Mouse (Mus musculus): ENCODE measurements around the gene Ehmt1. TPM values are rescaled to one million over a fixed set of nuclear protein-coding genes. Genes with fewer than 3 reads are reported as not detected.

The Ehmt1 gene
- polyA plus RNA-seq, 1 experiment from 2014 or later: 125 TPM

- Histone ChIP-seq H3K27me3 (replicated peaks; ENCODE audit: control insufficient read depth, insufficient read depth, low read length) (no peaks in the 10 kb centered on the region), H3K27ac (ENCODE audit: low read length) (no peak overlapping the region), H3K9me3 (ENCODE audit: control insufficient read depth, low read length) (no peaks in the 10 kb centered on the region), H3K4me3 (replicated peaks; ENCODE audit: low read length) (no peak overlapping the region), H3K36me3 (ENCODE audit: control insufficient read depth, insufficient read depth) (no peaks in the 10 kb centered on the region), H3K4me2 (ENCODE audit: low read length) (no peak overlapping the region), H3K9ac (replicated peaks; ENCODE audit: low read depth, low read length) (no peak overlapping the region), H3K4me1 (replicated peaks; ENCODE audit: control insufficient read depth, insufficient read depth, low read length) (peaks cover 14% of the 10 kb centered on the region)
- ATAC-seq: no peak
- 94% methylated on average over 2 of the region's 2 CpGs for WGBS
These were observed 20.1 kb downstream of the Ehmt1 start for GRCm38 (mm10) chr2:24899292-24899691.

GRCm38 (mm10) chr2:24896761-24897160 is 22.7 kb downstream of the Ehmt1 start:
- H3K4me3 ChIP-seq (replicated peaks; ENCODE audit: low read length): no peak overlapping the region
- 86% methylated on average over 4 of the region's 4 CpGs for WGBS
- H3K27ac ChIP-seq (ENCODE audit: low read length): no peak overlapping the region
- no peak for ATAC-seq
- no peak overlapping the region for H3K9ac ChIP-seq (replicated peaks; ENCODE audit: low read depth, low read length)
- no peaks in the 10 kb centered on the region for H3K9me3 ChIP-seq (ENCODE audit: control insufficient read depth, low read length)
- peaks cover 11% of the 10 kb centered on the region for H3K4me1 ChIP-seq (replicated peaks; ENCODE audit: control insufficient read depth, insufficient read depth, low read length)
- H3K4me2 ChIP-seq (ENCODE audit: low read length): no peak overlapping the region
- H3K36me3 ChIP-seq (ENCODE audit: control insufficient read depth, insufficient read depth): no peaks in the 10 kb centered on the region
- no peaks in the 10 kb centered on the region for H3K27me3 ChIP-seq (replicated peaks; ENCODE audit: control insufficient read depth, insufficient read depth, low read length)

GRCm38 (mm10) chr2:24894211-24894610 is 25.2 kb downstream of the Ehmt1 start:
- Histone ChIP-seq H3K27me3 (replicated peaks; ENCODE audit: control insufficient read depth, insufficient read depth, low read length) (no peaks in the 10 kb centered on the region), H3K4me2 (ENCODE audit: low read length) (no peak overlapping the region), H3K9ac (replicated peaks; ENCODE audit: low read depth, low read length) (no peak overlapping the region), H3K4me3 (replicated peaks; ENCODE audit: low read length) (no peak overlapping the region), H3K27ac (ENCODE audit: low read length) (no peak overlapping the region), H3K36me3 (ENCODE audit: control insufficient read depth, insufficient read depth) (no peaks in the 10 kb centered on the region), H3K4me1 (replicated peaks; ENCODE audit: control insufficient read depth, insufficient read depth, low read length) (peaks cover 3% of the 10 kb centered on the region; the same call in 1 of the 2 replicates), H3K9me3 (ENCODE audit: control insufficient read depth, low read length) (no peaks in the 10 kb centered on the region)
- 88% methylated on average over 1 of the region's 1 CpGs for WGBS
- no peak for ATAC-seq

GRCm38 (mm10) chr2:24892318-24892717 is 27.1 kb downstream of the Ehmt1 start:
- ATAC-seq: no peak
- WGBS: 88% methylated on average over 5 of the region's 5 CpGs
- H3K27ac ChIP-seq (ENCODE audit: low read length): no peak overlapping the region
- no peak overlapping the region for H3K9ac ChIP-seq (replicated peaks; ENCODE audit: low read depth, low read length)
- no peaks in the 10 kb centered on the region for H3K9me3 ChIP-seq (ENCODE audit: control insufficient read depth, low read length)
- H3K36me3 ChIP-seq (ENCODE audit: control insufficient read depth, insufficient read depth): no peaks in the 10 kb centered on the region
- no peak overlapping the region for H3K4me2 ChIP-seq (ENCODE audit: low read length)
- H3K27me3 ChIP-seq (replicated peaks; ENCODE audit: control insufficient read depth, insufficient read depth, low read length): no peaks in the 10 kb centered on the region
- peaks cover 3% of the 10 kb centered on the region; the same call in 1 of the 2 replicates for H3K4me1 ChIP-seq (replicated peaks; ENCODE audit: control insufficient read depth, insufficient read depth, low read length)
- H3K4me3 ChIP-seq (replicated peaks; ENCODE audit: low read length): no peak overlapping the region

- no peaks in the 10 kb centered on the region for H3K27me3 ChIP-seq (replicated peaks; ENCODE audit: control insufficient read depth, insufficient read depth, low read length)
- no peaks in the 10 kb centered on the region for H3K9me3 ChIP-seq (ENCODE audit: control insufficient read depth, low read length)
- no peak overlapping the region for H3K4me3 ChIP-seq (replicated peaks; ENCODE audit: low read length)
- no peak for ATAC-seq
- no peak overlapping the region for H3K27ac ChIP-seq (ENCODE audit: low read length)
- H3K36me3 ChIP-seq (ENCODE audit: control insufficient read depth, insufficient read depth): peaks cover 5% of the 10 kb centered on the region; the same call in 1 of the 2 replicates
- no peak overlapping the region for H3K4me2 ChIP-seq (ENCODE audit: low read length)
- H3K9ac ChIP-seq (replicated peaks; ENCODE audit: low read depth, low read length): no peak overlapping the region
- peaks cover 3% of the 10 kb centered on the region; the same call in 1 of the 2 replicates for H3K4me1 ChIP-seq (replicated peaks; ENCODE audit: control insufficient read depth, insufficient read depth, low read length)
- 68% methylated on average over 6 of the region's 6 CpGs for WGBS
These were observed 28.6 kb downstream of the Ehmt1 start for GRCm38 (mm10) chr2:24890541-24891447.

- no peak overlapping the region for H3K4me2 ChIP-seq (ENCODE audit: low read length)
- no peaks in the 10 kb centered on the region for H3K27me3 ChIP-seq (replicated peaks; ENCODE audit: control insufficient read depth, insufficient read depth, low read length)
- peaks cover 13% of the 10 kb centered on the region for H3K36me3 ChIP-seq (ENCODE audit: control insufficient read depth, insufficient read depth)
- no peak overlapping the region for H3K4me3 ChIP-seq (replicated peaks; ENCODE audit: low read length)
- H3K4me1 ChIP-seq (replicated peaks; ENCODE audit: control insufficient read depth, insufficient read depth, low read length): peaks cover 3% of the 10 kb centered on the region; the same call in 1 of the 2 replicates
- ATAC-seq: no peak
- no peak overlapping the region for H3K27ac ChIP-seq (ENCODE audit: low read length)
- H3K9ac ChIP-seq (replicated peaks; ENCODE audit: low read depth, low read length): no peak overlapping the region
- H3K9me3 ChIP-seq (ENCODE audit: control insufficient read depth, low read length): no peaks in the 10 kb centered on the region
- WGBS: 84% methylated on average over 5 of the region's 5 CpGs
These were observed 30.5 kb downstream of the Ehmt1 start for GRCm38 (mm10) chr2:24888895-24889294.

- Histone ChIP-seq H3K27ac (ENCODE audit: low read length) (no peak overlapping the region), H3K9me3 (ENCODE audit: control insufficient read depth, low read length) (no peaks in the 10 kb centered on the region), H3K4me1 (replicated peaks; ENCODE audit: control insufficient read depth, insufficient read depth, low read length) (no peaks in the 10 kb centered on the region), H3K36me3 (ENCODE audit: control insufficient read depth, insufficient read depth) (peaks cover 37% of the 10 kb centered on the region), H3K4me3 (replicated peaks; ENCODE audit: low read length) (no peak overlapping the region), H3K27me3 (replicated peaks; ENCODE audit: control insufficient read depth, insufficient read depth, low read length) (no peaks in the 10 kb centered on the region), H3K4me2 (ENCODE audit: low read length) (no peak overlapping the region), H3K9ac (replicated peaks; ENCODE audit: low read depth, low read length) (no peak overlapping the region)
- 91% methylated on average over 2 of the region's 2 CpGs for WGBS
- ATAC-seq: no peak
These were observed 38.7 kb downstream of the Ehmt1 start for GRCm38 (mm10) chr2:24880686-24881085.

GRCm38 (mm10) chr2:24870952-24871351 is 48.5 kb downstream of the Ehmt1 start:
- no peaks in the 10 kb centered on the region for H3K9me3 ChIP-seq (ENCODE audit: control insufficient read depth, low read length)
- no peak overlapping the region for H3K9ac ChIP-seq (replicated peaks; ENCODE audit: low read depth, low read length)
- peaks cover 3% of the 10 kb centered on the region; the same call in 1 of the 2 replicates for H3K36me3 ChIP-seq (ENCODE audit: control insufficient read depth, insufficient read depth)
- ATAC-seq: no peak
- H3K27me3 ChIP-seq (replicated peaks; ENCODE audit: control insufficient read depth, insufficient read depth, low read length): no peaks in the 10 kb centered on the region
- H3K4me3 ChIP-seq (replicated peaks; ENCODE audit: low read length): no peak overlapping the region
- no peaks in the 10 kb centered on the region for H3K4me1 ChIP-seq (replicated peaks; ENCODE audit: control insufficient read depth, insufficient read depth, low read length)
- no peak overlapping the region for H3K4me2 ChIP-seq (ENCODE audit: low read length)
- no peak overlapping the region for H3K27ac ChIP-seq (ENCODE audit: low read length)
- 96% methylated on average over 1 of the region's 1 CpGs for WGBS

GRCm38 (mm10) chr2:24863010-24863409 is 56.4 kb downstream of the Ehmt1 start:
- Histone ChIP-seq H3K36me3 (ENCODE audit: control insufficient read depth, insufficient read depth) (peaks cover 23% of the 10 kb centered on the region), H3K4me3 (replicated peaks; ENCODE audit: low read length) (no peak overlapping the region), H3K4me2 (ENCODE audit: low read length) (no peak overlapping the region), H3K27me3 (replicated peaks; ENCODE audit: control insufficient read depth, insufficient read depth, low read length) (no peaks in the 10 kb centered on the region), H3K9me3 (ENCODE audit: control insufficient read depth, low read length) (no peaks in the 10 kb centered on the region), H3K4me1 (replicated peaks; ENCODE audit: control insufficient read depth, insufficient read depth, low read length) (no peaks in the 10 kb centered on the region), H3K27ac (ENCODE audit: low read length) (no peak overlapping the region), H3K9ac (replicated peaks; ENCODE audit: low read depth, low read length) (no peak overlapping the region)
- ATAC-seq: no peak
- WGBS: 86% methylated on average over 8 of the region's 8 CpGs

Data from forebrain, embryonic 16.5 days (tissue).